Mouse (Mus musculus): ENCODE data around the gene Acot6. TPM values are rescaled to one million over a fixed set of nuclear protein-coding genes. Genes with fewer than 3 reads are reported as not detected.

The Acot6 gene
- polyA plus RNA-seq, 1 experiment from 2014 or later, result 1.5 TPM

DNA sequence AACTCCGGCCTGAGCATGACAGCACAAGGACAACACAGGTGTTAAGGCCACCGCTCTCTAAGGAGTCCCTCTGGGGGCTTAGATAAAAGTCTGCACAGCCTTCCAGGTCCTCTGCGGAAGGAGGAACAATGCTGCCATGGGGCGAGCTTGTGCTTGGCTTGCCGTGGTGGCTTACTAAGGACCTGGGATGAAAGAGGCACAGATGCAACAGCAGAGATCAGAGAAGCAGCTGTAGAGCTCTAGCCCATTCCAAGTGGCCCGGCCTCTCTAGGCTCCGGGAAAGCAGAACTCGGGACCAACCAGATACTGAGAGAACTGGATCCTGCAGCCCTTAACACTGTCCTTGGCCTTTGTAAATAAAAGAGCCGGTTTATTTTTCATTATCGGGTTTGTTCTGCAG is 51.5 kb downstream of the Acot6 start:
- ATAC-seq (ENCODE audit: low FRiP score, low TSS enrichment) (no peak), DNase-seq (no peak)
- Histone ChIP-seq H3K36me3 (ENCODE audit: control insufficient read depth, insufficient read depth, low read length) (peaks cover 22% of the 10 kb centered on the region), H3K27ac (replicated peaks; ENCODE audit: low read depth, low read length) (no peak overlapping the region), H3K4me1 (ENCODE audit: control insufficient read depth, insufficient read depth, low read length) (peaks cover 13% of the 10 kb centered on the region; the same call in 1 of the 2 replicates), H3K27me3 (ENCODE audit: control insufficient read depth, insufficient read depth, low read length) (no peaks in the 10 kb centered on the region), H3K9ac (replicated peaks; ENCODE audit: low read length) (no peak overlapping the region), H3K4me3 (replicated peaks; ENCODE audit: low read depth, low read length) (no peak overlapping the region), H3K9me3 (ENCODE audit: control insufficient read depth, low read length) (no peaks in the 10 kb centered on the region), H3K4me2 (ENCODE audit: low read length) (no peak overlapping the region)
- WGBS, result 91% methylated on average over 10 of the region's 10 CpGs

DNA sequence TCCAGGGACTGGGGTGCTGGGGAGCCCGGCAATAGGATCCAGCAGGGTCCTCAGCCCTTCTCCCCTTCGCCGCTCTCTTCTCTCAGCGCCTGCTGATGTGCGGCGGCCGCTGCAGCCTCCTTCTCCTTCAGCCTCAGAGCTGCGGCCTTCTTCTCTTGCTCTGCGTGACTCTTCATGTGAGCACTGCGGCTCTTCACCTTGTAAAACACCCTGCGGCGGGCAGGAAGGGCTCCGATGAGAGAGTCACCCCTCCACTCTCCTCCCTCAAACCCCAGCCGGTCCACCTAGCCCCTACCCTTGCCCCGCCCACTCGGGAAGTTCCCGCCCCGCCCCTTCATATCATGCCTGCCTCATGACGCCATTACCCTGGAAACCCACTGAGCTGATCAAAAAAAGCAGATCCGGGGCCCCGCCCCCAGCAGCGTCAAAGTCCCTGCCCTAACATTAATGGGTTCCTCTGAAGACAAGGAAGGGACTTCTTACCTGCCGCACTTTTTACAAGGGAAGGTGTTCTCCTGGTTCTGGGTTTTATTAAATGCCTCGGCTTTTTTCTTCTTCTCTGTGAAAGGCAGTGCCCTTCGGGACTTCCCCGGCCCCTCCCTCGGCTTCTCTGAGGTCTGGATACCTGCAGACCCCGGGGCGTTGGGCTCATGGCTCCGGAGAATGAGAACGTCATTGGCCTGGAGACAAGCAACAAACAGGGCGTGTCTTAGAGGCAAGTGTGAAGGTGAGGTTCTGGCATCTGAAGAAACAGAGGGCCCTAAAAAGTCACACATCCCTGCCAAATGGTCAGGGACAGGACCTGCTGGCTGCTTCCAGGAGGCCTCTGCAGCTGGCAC is 52.1 kb downstream of the Acot6 start:
- DNase-seq (no peak), ATAC-seq (ENCODE audit: low FRiP score, low TSS enrichment) (no peak)
- no peak overlapping the region for H3K9ac ChIP-seq (replicated peaks; ENCODE audit: low read length)
- WGBS, result 80% methylated on average over 32 of the region's 32 CpGs
- peaks cover 9% of the 10 kb centered on the region; the same call in 1 of the 2 replicates for H3K4me1 ChIP-seq (ENCODE audit: control insufficient read depth, insufficient read depth, low read length)
- no peaks in the 10 kb centered on the region for H3K27me3 ChIP-seq (ENCODE audit: control insufficient read depth, insufficient read depth, low read length)
- H3K36me3 ChIP-seq (ENCODE audit: control insufficient read depth, insufficient read depth, low read length), result peaks cover 27% of the 10 kb centered on the region
- no peak overlapping the region for H3K4me3 ChIP-seq (replicated peaks; ENCODE audit: low read depth, low read length)
- no peak overlapping the region for H3K27ac ChIP-seq (replicated peaks; ENCODE audit: low read depth, low read length)
- H3K9me3 ChIP-seq (ENCODE audit: control insufficient read depth, low read length), result no peaks in the 10 kb centered on the region
- no peak overlapping the region for H3K4me2 ChIP-seq (ENCODE audit: low read length)

DNA sequence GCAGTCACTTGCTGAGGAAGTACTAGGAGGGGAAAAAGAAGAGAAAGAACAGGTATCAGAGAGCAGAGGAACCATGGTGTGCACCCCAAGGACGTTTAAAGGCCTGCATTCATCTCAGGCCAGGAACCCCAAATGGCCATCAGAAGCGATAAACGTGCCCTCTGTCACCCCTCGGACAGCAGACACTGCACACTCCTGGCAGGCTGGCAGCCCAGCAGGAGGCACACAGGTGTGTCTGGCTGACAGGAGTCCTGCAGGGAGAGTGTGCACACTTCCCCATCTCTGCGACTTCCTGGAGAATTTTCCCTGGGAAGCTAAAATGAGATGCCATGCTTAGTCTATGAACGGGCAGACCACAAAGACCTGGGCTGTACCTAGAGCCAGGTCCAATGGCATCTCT is 53.0 kb downstream of the Acot6 start:
- no peak overlapping the region for H3K9ac ChIP-seq (replicated peaks; ENCODE audit: low read length)
- H3K27ac ChIP-seq (replicated peaks; ENCODE audit: low read depth, low read length), result no peak overlapping the region
- WGBS, result 89% methylated on average over 6 of the region's 6 CpGs
- H3K27me3 ChIP-seq (ENCODE audit: control insufficient read depth, insufficient read depth, low read length), result no peaks in the 10 kb centered on the region
- H3K4me1 ChIP-seq (ENCODE audit: control insufficient read depth, insufficient read depth, low read length), result peaks cover 6% of the 10 kb centered on the region; the same call in 1 of the 2 replicates
- no peak overlapping the region for H3K4me2 ChIP-seq (ENCODE audit: low read length)
- peaks cover 30% of the 10 kb centered on the region for H3K36me3 ChIP-seq (ENCODE audit: control insufficient read depth, insufficient read depth, low read length)
- DNase-seq (no peak), ATAC-seq (ENCODE audit: low FRiP score, low TSS enrichment) (no peak)
- no peaks in the 10 kb centered on the region for H3K9me3 ChIP-seq (ENCODE audit: control insufficient read depth, low read length)
- H3K4me3 ChIP-seq (replicated peaks; ENCODE audit: low read depth, low read length), result no peak overlapping the region

GRCm38 (mm10) chr12:84154786-84155522 is 54.5 kb downstream of the Acot6 start:
- DNase-seq (no peak), ATAC-seq (ENCODE audit: low FRiP score, low TSS enrichment) (no peak)
- H3K27me3 ChIP-seq (ENCODE audit: control insufficient read depth, insufficient read depth, low read length), result no peaks in the 10 kb centered on the region
- 68% methylated on average over 11 of the region's 11 CpGs for WGBS
- peaks cover 2% of the 10 kb centered on the region; the same call in 1 of the 2 replicates for H3K4me1 ChIP-seq (ENCODE audit: control insufficient read depth, insufficient read depth, low read length)
- H3K4me3 ChIP-seq (replicated peaks; ENCODE audit: low read depth, low read length), result no peak overlapping the region
- H3K9me3 ChIP-seq (ENCODE audit: control insufficient read depth, low read length), result no peaks in the 10 kb centered on the region
- no peak overlapping the region for H3K4me2 ChIP-seq (ENCODE audit: low read length)
- peaks cover 45% of the 10 kb centered on the region for H3K36me3 ChIP-seq (ENCODE audit: control insufficient read depth, insufficient read depth, low read length)
- H3K27ac ChIP-seq (replicated peaks; ENCODE audit: low read depth, low read length), result no peak overlapping the region
- H3K9ac ChIP-seq (replicated peaks; ENCODE audit: low read length), result no peak overlapping the region

GRCm38 (mm10) chr12:84155523-84155871 is 55.0 kb downstream of the Acot6 start:
- Histone ChIP-seq H3K4me1 (ENCODE audit: control insufficient read depth, insufficient read depth, low read length) (no peaks in the 10 kb centered on the region), H3K36me3 (ENCODE audit: control insufficient read depth, insufficient read depth, low read length) (peaks cover 49% of the 10 kb centered on the region), H3K9ac (replicated peaks; ENCODE audit: low read length) (no peak overlapping the region), H3K27ac (replicated peaks; ENCODE audit: low read depth, low read length) (no peak overlapping the region), H3K4me3 (replicated peaks; ENCODE audit: low read depth, low read length) (no peak overlapping the region), H3K27me3 (ENCODE audit: control insufficient read depth, insufficient read depth, low read length) (no peaks in the 10 kb centered on the region), H3K4me2 (ENCODE audit: low read length) (no peak overlapping the region), H3K9me3 (ENCODE audit: control insufficient read depth, low read length) (no peaks in the 10 kb centered on the region)
- ATAC-seq (ENCODE audit: low FRiP score, low TSS enrichment), result no peak
- 92% methylated on average over 2 of the region's 2 CpGs for WGBS
- no peak for DNase-seq

GRCm38 (mm10) chr12:84156210-84156609 is 55.8 kb downstream of the Acot6 start:
- WGBS, result 95% methylated on average over 18 of the region's 18 CpGs
- DNase-seq, result no peak

GRCm38 (mm10) chr12:84158156-84158555 is 57.7 kb downstream of the Acot6 start:
- DNase-seq, result no peak
- WGBS, result 94% methylated on average over 14 of the region's 14 CpGs
- Histone ChIP-seq H3K27ac (replicated peaks; ENCODE audit: low read depth, low read length) (no peak overlapping the region), H3K4me1 (ENCODE audit: control insufficient read depth, insufficient read depth, low read length) (no peaks in the 10 kb centered on the region), H3K27me3 (ENCODE audit: control insufficient read depth, insufficient read depth, low read length) (no peaks in the 10 kb centered on the region), H3K9me3 (ENCODE audit: control insufficient read depth, low read length) (no peaks in the 10 kb centered on the region), H3K4me3 (replicated peaks; ENCODE audit: low read depth, low read length) (no peak overlapping the region), H3K4me2 (ENCODE audit: low read length) (no peak overlapping the region), H3K9ac (replicated peaks; ENCODE audit: low read length) (no peak overlapping the region), H3K36me3 (ENCODE audit: control insufficient read depth, insufficient read depth, low read length) (peaks cover 44% of the 10 kb centered on the region)
- ATAC-seq (ENCODE audit: low FRiP score, low TSS enrichment), result no peak

More at GRCm38 (mm10) chr12:84156210-84156609, 55.8 kb downstream of the Acot6 start:
- Histone ChIP-seq H3K27me3 (ENCODE audit: control insufficient read depth, insufficient read depth, low read length) (no peaks in the 10 kb centered on the region), H3K36me3 (ENCODE audit: control insufficient read depth, insufficient read depth, low read length) (peaks cover 49% of the 10 kb centered on the region), H3K4me2 (ENCODE audit: low read length) (no peak overlapping the region), H3K27ac (replicated peaks; ENCODE audit: low read depth, low read length) (no peak overlapping the region), H3K4me1 (ENCODE audit: control insufficient read depth, insufficient read depth, low read length) (no peaks in the 10 kb centered on the region), H3K9me3 (ENCODE audit: control insufficient read depth, low read length) (no peaks in the 10 kb centered on the region), H3K4me3 (replicated peaks; ENCODE audit: low read depth, low read length) (no peak overlapping the region), H3K9ac (replicated peaks; ENCODE audit: low read length) (no peak overlapping the region)
- ATAC-seq (ENCODE audit: low FRiP score, low TSS enrichment), result no peak

GRCm38 (mm10) chr12:84160491-84160890 is 60.0 kb downstream of the Acot6 start:
- H3K4me3 ChIP-seq (replicated peaks; ENCODE audit: low read depth, low read length), result no peak overlapping the region
- no peaks in the 10 kb centered on the region for H3K27me3 ChIP-seq (ENCODE audit: control insufficient read depth, insufficient read depth, low read length)
- DNase-seq (no peak), ATAC-seq (ENCODE audit: low FRiP score, low TSS enrichment) (no peak)
- H3K4me2 ChIP-seq (ENCODE audit: low read length), result no peak overlapping the region
- H3K27ac ChIP-seq (replicated peaks; ENCODE audit: low read depth, low read length), result no peak overlapping the region
- no peak overlapping the region for H3K9ac ChIP-seq (replicated peaks; ENCODE audit: low read length)
- H3K9me3 ChIP-seq (ENCODE audit: control insufficient read depth, low read length), result no peaks in the 10 kb centered on the region
- 96% methylated on average over 8 of the region's 8 CpGs for WGBS
- H3K4me1 ChIP-seq (ENCODE audit: control insufficient read depth, insufficient read depth, low read length), result no peaks in the 10 kb centered on the region
- peaks cover 35% of the 10 kb centered on the region for H3K36me3 ChIP-seq (ENCODE audit: control insufficient read depth, insufficient read depth, low read length)
